Mouse (Mus musculus) embryonic facial prominence, embryonic 11.5 days (tissue): ENCODE measurements around the gene Zfp503. TPM values are rescaled to one million over a fixed set of nuclear protein-coding genes. Genes with fewer than 3 reads are reported as not detected.

Source experiments
- ATAC-seq: fragments of 200-750 bp; cut with Nextera tagmentation; replicated peaks from 2 replicates; pipeline ENCODE4 v1.8.0; 2017; ENCODE audit warnings: low read depth; ENCODE audit not compliant: insufficient number of reproducible peaks, low FRiP score, low TSS enrichment
- DNase-seq: peaks from one replicate; pipeline ENCODE4 v3.0.0-alpha.2; 2015; ENCODE audit warnings: low spot score
- H3K27ac ChIP-seq: fragments of 300-500 bp; sonication (generic); replicated peaks from 2 replicates; pipeline ENCODE4 v1.5.1; 2014; ENCODE audit warnings: mild to moderate bottlenecking, low read depth, low read length, control low read depth
- H3K27me3 ChIP-seq: fragments of 300-500 bp; sonication (generic); 2 replicates; pipeline ENCODE4 v1.6.1; 2014; ENCODE audit warnings: mild to moderate bottlenecking, low read length, moderate library complexity, mixed read lengths; ENCODE audit not compliant: control insufficient read depth, insufficient read depth
- H3K36me3 ChIP-seq: fragments of 300-500 bp; sonication (generic); replicated peaks from 2 replicates; pipeline ENCODE4 v1.6.1; 2014; ENCODE audit warnings: low read depth, mild to moderate bottlenecking, low read length, moderate library complexity, mixed read lengths; ENCODE audit not compliant: control insufficient read depth, insufficient read depth
- H3K4me1 ChIP-seq: fragments of 300-500 bp; sonication (generic); 2 replicates; pipeline ENCODE4 v1.6.1; 2014; ENCODE audit warnings: low read length, mixed read lengths; ENCODE audit not compliant: control insufficient read depth, insufficient read depth
- H3K4me2 ChIP-seq: fragments of 300-500 bp; sonication (generic); 2 replicates; pipeline ENCODE4 v1.6.1; 2014; ENCODE audit warnings: low read depth, mild to moderate bottlenecking, control low read depth, low read length, moderate library complexity
- H3K4me3 ChIP-seq: fragments of 300-500 bp; sonication (generic); 2 replicates; pipeline ENCODE4 v1.5.1; 2014; ENCODE audit warnings: low read depth, low read length, control low read depth
- H3K9ac ChIP-seq: fragments of 300-500 bp; sonication (generic); replicated peaks from 2 replicates; pipeline ENCODE4 v1.6.1; 2014; ENCODE audit warnings: mild to moderate bottlenecking, control low read depth, low read length
- H3K9me3 ChIP-seq: fragments of 300-500 bp; sonication (generic); replicated peaks from 2 replicates; pipeline ENCODE4 v1.6.1; 2016; ENCODE audit warnings: mild to moderate bottlenecking, low read length, inconsistent platforms, mixed read lengths; ENCODE audit not compliant: control insufficient read depth
- WGBS: fragments of 180-500 bp; shearing (Covaris S2); extraction: QIAGEN DNeasy Blood & Tissue Kit; methylation state at CpG from one replicate; pipeline ENCODE4 v1.1.7; 2014; 5-methylcytosine and 5-hydroxymethylcytosine counted together
- polyA plus RNA-seq: library from polyadenylated mRNA; unstranded; fragments of >200 nt; fragmentation: Nextera tagmentation; extraction: Ambion mirVana; gene quantifications from 2 replicates; pipeline ENCODE4 v1.2.1, GENCODE M21; 2014

The Zfp503 gene
- polyA plus RNA-seq, 1 experiment from 2014 or later, result 10.2 TPM

- WGBS, result 28% methylated on average over 12 of the region's 12 CpGs
Measured at GRCm38 (mm10) chr14:22019949-22020845, 30.8 kb upstream of the Zfp503 start.

GRCm38 (mm10) chr14:22019252-22019948 is 30.0 kb upstream of the Zfp503 start, which contains the start of gene Lrmda:
Gene Lrmda, plus strand, starts transcription at chr14:22019712.
- peak within 1 kb of the TSS; percentile 47; the same call in 1 of the 2 replicates for H3K9ac ChIP-seq
- H3K27me3 ChIP-seq, result peaks cover 2% of the 10 kb centered on the region
- 4% methylated on average over 33 of the region's 33 CpGs for WGBS
- H3K36me3 ChIP-seq, result no peaks in the 10 kb centered on the region
- peak; percentile 44; the same call in 1 of the 2 replicates for ATAC-seq
- DNase-seq, result peak; percentile 56
- H3K27ac ChIP-seq, result no peak within 1 kb of the TSS
- peak within 1 kb of the TSS; percentile 32 for H3K4me3 ChIP-seq
- no peaks in the 10 kb centered on the region for H3K9me3 ChIP-seq
- no peaks in the 10 kb centered on the region for H3K4me1 ChIP-seq
- H3K4me2 ChIP-seq, result peak within 1 kb of the TSS; percentile 78

More at GRCm38 (mm10) chr14:22019949-22020845, 30.8 kb upstream of the Zfp503 start:
- DNase-seq (no peak), ATAC-seq (no peak)
- Histone ChIP-seq H3K9me3 (no peaks in the 10 kb centered on the region), H3K4me1 (no peaks in the 10 kb centered on the region), H3K36me3 (no peaks in the 10 kb centered on the region), H3K4me3 (peak overlapping the region; percentile 32), H3K9ac (peak overlapping the region; percentile 47; the same call in 1 of the 2 replicates), H3K4me2 (peak overlapping the region; percentile 78), H3K27ac (no peak overlapping the region), H3K27me3 (peaks cover 2% of the 10 kb centered on the region)

- H3K36me3 ChIP-seq, result no peaks in the 10 kb centered on the region
- H3K9me3 ChIP-seq, result no peaks in the 10 kb centered on the region
- peaks cover 2% of the 10 kb centered on the region for H3K27me3 ChIP-seq
- H3K4me2 ChIP-seq, result no peak overlapping the region
- H3K4me1 ChIP-seq, result no peaks in the 10 kb centered on the region
- DNase-seq, result no peak
- H3K4me3 ChIP-seq, result no peak overlapping the region
- no peak for ATAC-seq
- H3K27ac ChIP-seq, result no peak overlapping the region
- WGBS, result 63% methylated on average over 5 of the region's 5 CpGs
- H3K9ac ChIP-seq, result no peak overlapping the region
Measured at GRCm38 (mm10) chr14:22017011-22017410, 27.6 kb upstream of the Zfp503 start.

- ATAC-seq, result no peak
- no peak overlapping the region for H3K4me2 ChIP-seq
- no peak for DNase-seq
- H3K27me3 ChIP-seq, result peaks cover 2% of the 10 kb centered on the region; the same call in 1 of the 2 replicates
- no peak overlapping the region for H3K27ac ChIP-seq
- 57% methylated on average over 4 of the region's 4 CpGs for WGBS
- no peak overlapping the region for H3K9ac ChIP-seq
- no peaks in the 10 kb centered on the region for H3K9me3 ChIP-seq
- H3K4me3 ChIP-seq, result no peak overlapping the region
- H3K4me1 ChIP-seq, result no peaks in the 10 kb centered on the region
- H3K36me3 ChIP-seq, result no peaks in the 10 kb centered on the region
Measured at GRCm38 (mm10) chr14:22014781-22015180, 25.4 kb upstream of the Zfp503 start.

- H3K4me2 ChIP-seq, result no peak overlapping the region
- H3K36me3 ChIP-seq, result no peaks in the 10 kb centered on the region
- ATAC-seq (no peak), DNase-seq (no peak)
- no peak overlapping the region for H3K4me3 ChIP-seq
- H3K27me3 ChIP-seq, result peaks cover 2% of the 10 kb centered on the region; the same call in 1 of the 2 replicates
- no peaks in the 10 kb centered on the region for H3K4me1 ChIP-seq
- 78% methylated on average over 5 of the region's 5 CpGs for WGBS
- H3K27ac ChIP-seq, result no peak overlapping the region
- H3K9me3 ChIP-seq, result no peaks in the 10 kb centered on the region
- no peak overlapping the region for H3K9ac ChIP-seq
Measured at GRCm38 (mm10) chr14:22014315-22014714, 24.9 kb upstream of the Zfp503 start.

- Histone ChIP-seq H3K4me2 (no peak overlapping the region), H3K4me3 (no peak overlapping the region), H3K27ac (no peak overlapping the region), H3K9ac (no peak overlapping the region), H3K36me3 (no peaks in the 10 kb centered on the region), H3K27me3 (no peaks in the 10 kb centered on the region), H3K4me1 (no peaks in the 10 kb centered on the region), H3K9me3 (no peaks in the 10 kb centered on the region)
- ATAC-seq, result no peak
- DNase-seq, result no peak
- 83% methylated on average over 6 of the region's 6 CpGs for WGBS
Measured at GRCm38 (mm10) chr14:22007006-22007405, 17.6 kb upstream of the Zfp503 start.

- Histone ChIP-seq H3K4me3 (no peak overlapping the region), H3K4me1 (no peaks in the 10 kb centered on the region), H3K27me3 (no peaks in the 10 kb centered on the region), H3K36me3 (no peaks in the 10 kb centered on the region), H3K27ac (no peak overlapping the region), H3K9me3 (no peaks in the 10 kb centered on the region), H3K4me2 (no peak overlapping the region), H3K9ac (no peak overlapping the region)
- WGBS, result 28% methylated on average over 4 of the region's 4 CpGs
- ATAC-seq, result no peak
- DNase-seq, result no peak
Measured at GRCm38 (mm10) chr14:22004943-22005342, 15.5 kb upstream of the Zfp503 start.

GRCm38 (mm10) chr14:22003631-22004030 is 14.2 kb upstream of the Zfp503 start:
- H3K9me3 ChIP-seq, result no peaks in the 10 kb centered on the region
- no peak overlapping the region for H3K9ac ChIP-seq
- H3K4me2 ChIP-seq, result no peak overlapping the region
- no peaks in the 10 kb centered on the region for H3K27me3 ChIP-seq
- H3K27ac ChIP-seq, result no peak overlapping the region
- no peaks in the 10 kb centered on the region for H3K4me1 ChIP-seq
- ATAC-seq (no peak), DNase-seq (no peak)
- H3K4me3 ChIP-seq, result no peak overlapping the region
- no peaks in the 10 kb centered on the region for H3K36me3 ChIP-seq
- WGBS, result 74% methylated on average over 4 of the region's 4 CpGs
